Mouse (Mus musculus): Measurements from ENCODE around the gene Tmem151a. TPM values are rescaled to one million over a fixed set of nuclear protein-coding genes. Genes with fewer than 3 reads are reported as not detected.
A peak's percentile ranks its signal among the peaks of the same experiment; 100 is the strongest.

Gene Tmem151a
- under 1 TPM in 1 of 4 experiments, not detected in 3; 0.12 TPM for total RNA-seq (2022)

- DNase-seq (ENCODE audit: low spot score in 2 of 2) = no peak
These were observed at the start of gene Tmem151a for GRCm38 (mm10) chr19:5085145-5085863. Tmem151a (minus strand) TSS chr19:5085531.

DNA sequence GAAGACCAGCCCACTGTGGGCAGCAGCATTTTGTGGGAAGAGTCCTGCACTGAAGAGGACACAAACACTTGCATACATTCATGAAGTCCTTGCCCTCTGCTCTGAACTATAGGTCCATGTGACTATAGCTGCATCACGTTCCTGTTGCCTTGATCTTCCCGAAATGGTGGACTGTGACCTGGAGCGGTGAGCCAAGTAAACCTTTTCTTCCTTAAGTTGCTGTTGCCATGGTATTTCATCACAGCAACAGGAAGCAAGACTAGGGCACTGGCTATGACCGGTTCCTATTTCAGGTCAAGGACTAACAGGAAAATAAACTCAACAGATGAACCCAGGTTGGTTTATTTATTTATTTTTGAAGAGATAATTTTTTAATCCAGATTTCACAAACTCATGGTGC lies 45.9 kb upstream of the Tmem151a start:
- no peak for DNase-seq (ENCODE audit: low spot score in 2 of 2)

- no peak for DNase-seq (ENCODE audit: low spot score in 2 of 2)
These were observed 44.4 kb upstream of the Tmem151a start for GRCm38 (mm10) chr19:5129770-5130169.

GRCm38 (mm10) chr19:5124055-5124614 lies 38.8 kb upstream of the Tmem151a start:
- no peak for DNase-seq (ENCODE audit: low spot score in 2 of 2)

- DNase-seq (ENCODE audit: low spot score in 2 of 2) = no peak
These were observed 37.9 kb upstream of the Tmem151a start for GRCm38 (mm10) chr19:5123241-5123640.

- no peak for DNase-seq (ENCODE audit: low spot score in 2 of 2)
These were observed 37.2 kb upstream of the Tmem151a start for GRCm38 (mm10) chr19:5122492-5122891.

- no peak for DNase-seq (ENCODE audit: low spot score in 2 of 2)
These were observed 33.0 kb upstream of the Tmem151a start, which contains the start of gene Klc2 for GRCm38 (mm10) chr19:5118384-5118698. Klc2 (minus strand) TSS chr19:5118560.

- peak; percentile 74 to 79 for DNase-seq (ENCODE audit: low spot score in 2 of 2)
These were observed 32.4 kb upstream of the Tmem151a start for GRCm38 (mm10) chr19:5117494-5118383.

GRCm38 (mm10) chr19:5113783-5114182 lies 28.5 kb upstream of the Tmem151a start:
- no peak for DNase-seq (ENCODE audit: low spot score in 2 of 2)

DNA sequence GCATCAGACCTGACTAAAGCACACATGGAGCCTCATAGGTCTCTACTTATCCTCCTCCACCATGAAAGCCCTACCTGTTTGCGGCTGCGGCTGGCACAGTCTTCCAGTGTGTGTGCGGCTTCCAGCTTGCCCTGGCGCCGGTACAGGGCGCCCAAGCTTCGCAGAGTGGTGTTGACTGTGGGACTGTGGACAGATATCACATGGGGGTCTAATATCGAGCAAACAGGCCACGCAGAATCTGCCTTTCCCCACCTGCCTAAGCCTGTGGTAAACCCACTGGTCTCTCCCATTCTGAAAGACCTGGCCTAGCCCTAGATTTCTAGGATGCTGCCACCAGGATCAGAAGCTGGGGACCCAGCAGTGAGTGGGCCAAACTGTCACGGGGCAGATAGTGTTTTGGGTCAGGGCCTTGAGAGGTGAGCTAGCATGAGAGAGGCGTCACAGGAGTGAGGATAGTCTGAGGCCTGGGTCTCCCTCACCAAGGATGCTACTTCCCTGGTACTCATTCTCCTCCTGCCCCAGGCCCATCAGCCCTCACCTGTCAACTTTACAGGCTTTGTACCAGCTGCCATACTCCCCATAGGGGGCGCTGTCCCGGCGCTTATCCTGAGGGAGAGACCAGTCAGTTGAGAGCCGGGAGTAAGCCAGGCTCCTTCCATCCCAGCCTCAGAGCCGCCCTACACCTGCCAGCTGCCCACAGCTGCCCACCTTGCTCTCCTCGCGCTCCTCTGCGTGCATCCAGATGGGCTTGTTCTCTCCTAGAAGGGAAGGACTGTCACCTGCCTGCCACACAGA lies 24.5 kb upstream of the Tmem151a start:
- no peak for DNase-seq (ENCODE audit: low spot score in 2 of 2)

DNA sequence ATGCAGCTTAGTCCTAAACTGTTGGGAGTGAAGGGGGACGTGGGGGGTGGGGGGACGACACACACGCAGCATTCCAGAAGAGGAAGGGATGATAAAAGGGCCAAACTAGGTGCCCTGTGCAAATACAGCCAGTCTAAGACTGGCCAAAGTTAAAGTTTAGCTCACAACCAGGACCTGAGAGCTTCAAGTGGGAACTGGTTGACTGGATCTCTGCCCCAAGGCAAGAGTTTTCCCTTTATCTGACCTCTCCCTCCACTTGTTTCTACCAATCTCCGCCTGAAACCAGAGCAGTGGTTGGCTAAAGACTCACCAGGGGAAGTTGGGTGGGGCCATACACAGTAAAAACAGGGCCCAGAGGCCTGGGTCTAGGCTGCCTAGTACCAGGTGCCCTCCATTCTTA lies 23.4 kb upstream of the Tmem151a start:
- DNase-seq (ENCODE audit: low spot score in 2 of 2) = no peak

- DNase-seq (ENCODE audit: low spot score in 2 of 2) = no peak
These were observed 22.9 kb upstream of the Tmem151a start for GRCm38 (mm10) chr19:5108271-5108575.

GRCm38 (mm10) chr19:5107556-5108270 lies 22.4 kb upstream of the Tmem151a start:
- no peak for DNase-seq (ENCODE audit: low spot score in 2 of 2)

- peak; percentile 97 to 98 for DNase-seq (ENCODE audit: low spot score in 2 of 2)
These were observed 21.4 kb upstream of the Tmem151a start, which contains the start of gene Rab1b for GRCm38 (mm10) chr19:5106731-5107191. Rab1b (minus strand) TSS chr19:5107072.

DNA sequence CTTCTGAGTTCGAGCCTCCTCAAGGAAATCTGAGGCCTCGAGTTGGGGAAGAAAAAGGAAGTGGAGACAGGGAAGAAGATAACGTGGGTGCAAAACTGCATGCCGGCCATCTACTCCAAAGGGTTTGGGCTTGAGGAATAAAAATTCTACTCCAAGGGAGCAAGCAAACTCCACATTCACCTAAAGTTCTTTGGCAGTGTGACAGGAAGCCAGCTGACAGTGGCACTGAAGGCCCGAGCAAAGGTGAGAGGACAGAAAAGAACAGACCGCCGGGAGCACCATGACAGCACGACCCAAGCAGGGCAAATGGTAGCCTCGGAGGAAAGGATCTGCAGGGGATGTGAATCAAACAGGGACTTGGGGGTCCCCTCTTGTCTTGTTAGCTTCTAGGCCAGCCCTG lies 20.7 kb upstream of the Tmem151a start:
- no peak for DNase-seq (ENCODE audit: low spot score in 2 of 2)

GRCm38 (mm10) chr19:5098363-5099143 lies 13.2 kb upstream of the Tmem151a start, which contains the start of gene Cnih2:
Cnih2 (minus strand) TSS chr19:5098521.
- no peak for DNase-seq (ENCODE audit: low spot score in 2 of 2)

DNA sequence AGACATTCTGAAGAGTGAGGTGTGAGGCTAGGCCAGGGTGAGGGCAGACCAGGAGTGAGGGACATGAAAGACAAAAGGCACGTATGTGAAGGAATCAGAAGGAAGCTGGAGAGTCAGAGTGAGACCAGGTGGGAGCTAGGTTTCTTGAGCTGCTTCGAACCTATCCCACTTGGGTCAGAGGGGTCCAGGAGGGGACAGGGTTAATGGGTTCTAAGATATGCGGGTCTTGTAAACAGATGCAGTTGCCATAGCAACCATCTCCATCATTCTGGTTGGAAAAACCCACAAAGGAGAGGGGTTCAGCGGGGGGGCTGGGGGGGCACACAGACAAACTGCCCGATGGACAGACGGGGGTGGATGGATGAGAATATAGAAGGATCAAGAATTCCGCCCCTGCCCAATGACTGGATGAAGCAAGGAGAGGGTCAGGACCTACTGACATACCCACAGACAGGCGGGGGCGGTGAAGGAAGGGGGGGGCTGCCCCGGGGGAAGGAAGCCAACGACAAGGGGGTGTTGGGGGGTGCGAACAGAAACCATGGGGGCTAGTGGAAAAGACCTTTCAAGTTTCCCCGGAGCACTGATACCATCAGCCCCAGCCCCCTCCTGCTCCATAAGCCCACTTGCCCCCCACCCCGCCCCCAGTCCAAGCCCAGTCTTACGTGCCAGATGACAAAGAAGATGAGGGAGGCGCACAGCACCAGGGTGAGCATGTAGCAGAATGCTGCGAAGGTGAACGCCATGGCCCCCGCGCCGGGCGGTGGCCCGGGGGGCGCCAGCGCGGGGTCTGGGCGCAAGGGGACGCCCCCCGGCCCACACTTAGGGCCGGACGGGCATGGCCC lies 12.4 kb upstream of the Tmem151a start:
- DNase-seq (ENCODE audit: low spot score in 2 of 2) = no peak

DNA sequence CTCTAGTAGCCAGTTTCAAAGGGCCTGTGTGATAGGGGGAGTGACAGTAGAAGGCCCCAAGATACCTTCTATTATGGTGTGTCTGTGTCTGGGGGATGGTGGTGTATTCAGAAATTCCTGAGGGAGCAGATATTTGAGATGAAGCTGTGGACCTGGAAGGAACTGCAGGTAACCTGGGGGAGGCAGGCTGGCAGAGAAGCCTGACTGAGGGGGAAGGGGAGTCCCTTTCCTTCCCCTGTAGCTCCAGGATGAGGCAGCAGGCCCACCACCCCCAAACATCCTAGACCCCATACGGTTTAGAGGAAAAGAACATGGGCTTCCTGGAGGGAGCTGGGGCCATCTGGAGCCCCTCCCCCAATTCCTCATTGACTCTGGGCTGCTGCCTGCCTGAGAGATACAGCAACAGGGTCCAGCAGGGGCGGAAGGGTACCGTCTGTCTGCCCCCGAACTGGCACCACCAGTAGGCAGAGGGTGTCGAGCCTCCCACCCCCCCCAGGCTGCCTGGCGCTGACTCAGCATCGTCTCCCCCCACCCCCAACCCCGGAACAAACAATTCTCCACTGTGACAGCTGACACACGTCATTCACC lies 10.7 kb upstream of the Tmem151a start:
- DNase-seq (ENCODE audit: low spot score in 2 of 2) = no peak
